Comparison of ENCODE assay signal across 14 mouse cellular contexts in the genomic region with DNA sequence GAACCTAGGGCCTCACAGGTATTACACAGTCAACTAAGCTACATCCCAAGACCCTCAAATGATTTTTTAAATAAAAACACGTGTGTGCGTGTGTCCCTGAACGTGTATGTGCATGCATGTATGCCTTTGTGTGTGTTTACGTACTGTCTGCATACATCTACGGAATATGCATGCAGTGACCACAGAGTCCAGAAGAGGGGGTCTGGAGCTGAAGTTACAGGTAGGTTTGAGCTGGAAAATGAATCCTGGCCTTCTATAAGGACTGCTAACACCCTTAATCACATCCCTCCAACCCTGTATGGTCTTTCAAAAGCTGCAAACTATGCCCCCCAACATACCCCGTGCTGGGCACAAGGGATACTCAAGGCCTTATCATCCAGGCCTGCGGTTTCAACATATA. TPM values are rescaled to one million over a fixed set of nuclear protein-coding genes. Genes with fewer than 3 reads are reported as not detected.
DNase-seq lines count a peak whose midpoint lies in the region; ATAC-seq and TF ChIP-seq lines count a peak whose summit lies in the region.
"Had no signal": no experiment of that assay in that cellular context is flagged by ENCODE, and none has a peak within 500 bp of the region (broad histone marks: within the 10 kb centered on the region; RNA-seq: fewer than 3 reads in every experiment).

No protein-coding gene starts in this region.

- H3K27me3 ChIP-seq in forebrain, postnatal 0 days (ENCODE audit: insufficient read depth, low read length): no peaks in the 10 kb centered on the region
- H3K27me3 ChIP-seq in forebrain, embryonic 12.5 days: no peaks in the 10 kb centered on the region
- H3K27me3 ChIP-seq in limb, embryonic 11.5 days (ENCODE audit: control insufficient read depth, insufficient read depth, low read length): no peaks in the 10 kb centered on the region
- no peaks in the 10 kb centered on the region for H3K27me3 ChIP-seq in limb, embryonic 10.5 days (ENCODE audit: low read depth, poor library complexity, severe bottlenecking)
- 0 out of 2 replicates have a peak, but pooled peaks cover 4% of the 10 kb centered on the region for H3K27me3 ChIP-seq in intestine, postnatal 0 days (replicated peaks; ENCODE audit: control insufficient read depth, insufficient read depth, low read length)

- no peak overlapping the region for H3K4me2 ChIP-seq in forebrain, postnatal 0 days (ENCODE audit: low read depth)
- no peak overlapping the region for H3K4me2 ChIP-seq in forebrain, embryonic 12.5 days
- no peak overlapping the region for H3K4me2 ChIP-seq in limb, embryonic 11.5 days (ENCODE audit: low read depth, severe bottlenecking)
- no peak overlapping the region for H3K4me2 ChIP-seq in intestine, postnatal 0 days (replicated peaks; ENCODE audit: low read depth)
- H3K4me2 ChIP-seq: heart, embryonic 15.5 days had no signal

- WGBS in forebrain, postnatal 0 days: 74% methylated on average over 7 of the region's 7 CpGs
- whole genome bisulfite sequencing in forebrain, embryonic 12.5 days: 78% methylated on average over 7 of the region's 7 CpGs
- 75% methylated on average over 7 of the region's 7 CpGs for WGBS in limb, embryonic 11.5 days
- WGBS in limb, embryonic 10.5 days: 72% methylated on average over 7 of the region's 7 CpGs
- WGBS in intestine, postnatal 0 days: 61% methylated on average over 7 of the region's 7 CpGs

- no peak for ATAC-seq in forebrain, postnatal 0 days
- ATAC-seq in forebrain, embryonic 12.5 days (ENCODE audit: low FRiP score): no peak
- no peak for ATAC-seq in limb, embryonic 11.5 days (ENCODE audit: insufficient number of reproducible peaks, low FRiP score, low TSS enrichment, low read depth)
- no peak for ATAC-seq in intestine, postnatal 0 days

- no peaks in the 10 kb centered on the region for H3K36me3 ChIP-seq in forebrain, postnatal 0 days (ENCODE audit: insufficient read depth)
- H3K36me3 ChIP-seq in forebrain, embryonic 12.5 days (replicated peaks): no peaks in the 10 kb centered on the region
- H3K36me3 ChIP-seq in limb, embryonic 11.5 days (ENCODE audit: control insufficient read depth, insufficient read depth, low read length): no peaks in the 10 kb centered on the region
- H3K36me3 ChIP-seq in limb, embryonic 10.5 days: no peaks in the 10 kb centered on the region
- no peaks in the 10 kb centered on the region for H3K36me3 ChIP-seq in intestine, postnatal 0 days (ENCODE audit: control insufficient read depth, insufficient read depth)
- H3K36me3 ChIP-seq: forebrain, embryonic 10.5 days; heart, embryonic 15.5 days had no signal

- H3K27ac ChIP-seq in forebrain, postnatal 0 days (ENCODE audit: low read depth, low read length): no peak overlapping the region
- no peak overlapping the region for H3K27ac ChIP-seq in forebrain, embryonic 12.5 days
- H3K27ac ChIP-seq in limb, embryonic 11.5 days (replicated peaks; ENCODE audit: low read depth, low read length): no peak overlapping the region
- H3K27ac ChIP-seq in limb, embryonic 10.5 days: no peak overlapping the region
- no peak overlapping the region for H3K27ac ChIP-seq in intestine, postnatal 0 days (ENCODE audit: low read depth, low read length)
- H3K27ac ChIP-seq: forebrain, embryonic 10.5 days; heart, embryonic 15.5 days; macrophage had no signal

- peak; percentile 73 for TF ChIP-seq CTCF in forebrain, postnatal 0 days (IDR thresholded peaks at IDR 0.05; ENCODE audit: low read depth)
- TF ChIP-seq CTCF in intestine, postnatal 0 days (IDR thresholded peaks at IDR 0.05; ENCODE audit: low read depth): peak; percentile 69

- no peak overlapping the region for H3K4me3 ChIP-seq in forebrain, postnatal 0 days (ENCODE audit: low read depth, low read length)
- no peak overlapping the region for H3K4me3 ChIP-seq in forebrain, embryonic 12.5 days (replicated peaks)
- no peak overlapping the region for H3K4me3 ChIP-seq in limb, embryonic 11.5 days (ENCODE audit: low read depth, low read length)
- no peak overlapping the region for H3K4me3 ChIP-seq in limb, embryonic 10.5 days
- no peak overlapping the region for H3K4me3 ChIP-seq in intestine, postnatal 0 days (ENCODE audit: low read depth, low read length)
- H3K4me3 ChIP-seq: forebrain, embryonic 10.5 days; heart, embryonic 15.5 days had no signal

- H3K9ac ChIP-seq in forebrain, postnatal 0 days: no peak overlapping the region
- H3K9ac ChIP-seq in forebrain, embryonic 12.5 days: no peak overlapping the region
- H3K9ac ChIP-seq in limb, embryonic 11.5 days (ENCODE audit: low read length): no peak overlapping the region
- no peak overlapping the region for H3K9ac ChIP-seq in intestine, postnatal 0 days (ENCODE audit: low read depth, low read length)
- H3K9ac ChIP-seq: heart, embryonic 15.5 days had no signal

- DNase-seq in forebrain, postnatal 0 days: peak; percentile 57
- DNase-seq in limb, embryonic 11.5 days (ENCODE audit: low spot score): peak; percentile 37
- DNase-seq in limb, embryonic 10.5 days (ENCODE audit: low spot score): no peak
- DNase-seq in NIH3T3 (ENCODE audit: low read depth): peak; percentile 67
- no peak for DNase-seq in adrenal gland, postnatal 4 days (ENCODE audit: low spot score in 2 of 2)
- no peak for DNase-seq in adrenal gland, adult 2 months
- DNase-seq: cerebellum, adult 11 months had no signal

- H3K9me3 ChIP-seq in forebrain, postnatal 0 days (ENCODE audit: low read length): no peaks in the 10 kb centered on the region
- H3K9me3 ChIP-seq in forebrain, embryonic 12.5 days: no peaks in the 10 kb centered on the region
- no peaks in the 10 kb centered on the region for H3K9me3 ChIP-seq in limb, embryonic 11.5 days (ENCODE audit: control insufficient read depth, low read length)
- H3K9me3 ChIP-seq in limb, embryonic 10.5 days (replicated peaks): no peaks in the 10 kb centered on the region
- H3K9me3 ChIP-seq in intestine, postnatal 0 days (ENCODE audit: control insufficient read depth): no peaks in the 10 kb centered on the region
- H3K9me3 ChIP-seq: forebrain, embryonic 10.5 days; heart, embryonic 15.5 days had no signal

- no peaks in the 10 kb centered on the region for H3K4me1 ChIP-seq in forebrain, postnatal 0 days (ENCODE audit: insufficient read depth)
- H3K4me1 ChIP-seq in forebrain, embryonic 12.5 days: no peaks in the 10 kb centered on the region
- no peaks in the 10 kb centered on the region; the same call in 1 of the 2 replicates for H3K4me1 ChIP-seq in limb, embryonic 11.5 days (ENCODE audit: control insufficient read depth, insufficient read depth, low read length)
- H3K4me1 ChIP-seq in limb, embryonic 10.5 days: peaks cover 16% of the 10 kb centered on the region
- H3K4me1 ChIP-seq in intestine, postnatal 0 days (replicated peaks; ENCODE audit: control insufficient read depth, insufficient read depth, low read length): no peaks in the 10 kb centered on the region
- H3K4me1 ChIP-seq: heart, embryonic 15.5 days had no signal

RNA-seq across cellular contexts. Expression of a gene that starts 14.8 kb away (rescaled TPM):
- not detected in 2 replicates for total RNA-seq in forebrain, postnatal 0 days (2014; rRNA removed)
- not detected in 2 replicates for polyA plus RNA-seq in forebrain, postnatal 0 days (2015; fragmentation: Nextera tagmentation; extraction: Ambion mirVana)
- not detected in 2 replicates for polyA plus RNA-seq in forebrain, embryonic 12.5 days (2016; fragmentation: Nextera tagmentation; extraction: Ambion mirVana)
- not detected in 2 replicates for polyA plus RNA-seq in limb, embryonic 11.5 days (2014; fragmentation: Nextera tagmentation; extraction: Ambion mirVana)
- polyA plus RNA-seq in limb, embryonic 10.5 days (2016; fragmentation: Nextera tagmentation; extraction: Ambion mirVana): not detected in 2 replicates
- polyA plus RNA-seq in intestine, postnatal 0 days (2015; fragmentation: Nextera tagmentation; extraction: Ambion mirVana): not detected in 2 replicates
- not detected for total RNA-seq in adrenal gland, postnatal 4 days (2021)
- total RNA-seq in adrenal gland, adult 2 months (2021): not detected
- polyA plus RNA-seq in adrenal gland, adult 2 months (2012; rRNA removed): not detected in 2 replicates
- total RNA-seq: layer of hippocampus, postnatal 25 days had no signal
- polyA plus RNA-seq: forebrain, embryonic 10.5 days; heart, embryonic 15.5 days; macrophage; neural tube, embryonic 14.5 days had no signal

RNA-seq across cellular contexts. Expression of a gene that starts 41.0 kb away (rescaled TPM):
- total RNA-seq in forebrain, postnatal 0 days (2014; rRNA removed): not detected in 2 replicates
- polyA plus RNA-seq in forebrain, postnatal 0 days (2015; fragmentation: Nextera tagmentation; extraction: Ambion mirVana): not detected in 2 replicates
- polyA plus RNA-seq in forebrain, embryonic 12.5 days (2016; fragmentation: Nextera tagmentation; extraction: Ambion mirVana): not detected in 2 replicates
- polyA plus RNA-seq in limb, embryonic 11.5 days (2014; fragmentation: Nextera tagmentation; extraction: Ambion mirVana): not detected in 2 replicates
- not detected in 2 replicates for polyA plus RNA-seq in limb, embryonic 10.5 days (2016; fragmentation: Nextera tagmentation; extraction: Ambion mirVana)
- polyA plus RNA-seq in intestine, postnatal 0 days (2015; fragmentation: Nextera tagmentation; extraction: Ambion mirVana): not detected in 2 replicates
- not detected for total RNA-seq in adrenal gland, postnatal 4 days (2021)
- total RNA-seq in adrenal gland, adult 2 months (2021): not detected
- polyA plus RNA-seq in adrenal gland, adult 2 months (2012; rRNA removed): not detected in 2 replicates
- total RNA-seq: layer of hippocampus, postnatal 25 days had no signal
- polyA plus RNA-seq: forebrain, embryonic 10.5 days; heart, embryonic 15.5 days; macrophage; neural tube, embryonic 14.5 days had no signal

Comparison
In these comparisons a context has a peak if more than half of its experiments do, and no peak if none do; other contexts are left out.
1. DNase-seq: peak in forebrain, postnatal 0 days (single experiment), limb, embryonic 11.5 days (single experiment) and NIH3T3 (single experiment); none in limb, embryonic 10.5 days (single experiment), adrenal gland, postnatal 4 days (0 of 2) and adrenal gland, adult 2 months (single experiment).